Mouse (Mus musculus): ENCODE data around the gene Rab5c. TPM values are rescaled to one million over a fixed set of nuclear protein-coding genes. Genes with fewer than 3 reads are reported as not detected.

Gene Rab5c
- polyA plus RNA-seq, 1 experiment from 2014 or later = 41.6 TPM

- H3K9ac ChIP-seq (ENCODE audit: low read depth, low read length) = no peak overlapping the region
- no peak for ATAC-seq
- H3K9me3 ChIP-seq (ENCODE audit: control insufficient read depth, low read length) = no peaks in the 10 kb centered on the region
- H3K4me3 ChIP-seq (ENCODE audit: low read length) = no peak overlapping the region
- peaks cover 5% of the 10 kb centered on the region for H3K27me3 ChIP-seq (replicated peaks; ENCODE audit: control insufficient read depth, insufficient read depth, low read length)
- H3K27ac ChIP-seq (ENCODE audit: low read length) = no peak overlapping the region
- no peak overlapping the region for H3K4me2 ChIP-seq (ENCODE audit: low read depth, low read length)
- 10% methylated on average over 6 of the region's 6 CpGs for WGBS
- H3K4me1 ChIP-seq (ENCODE audit: control insufficient read depth, insufficient read depth, low read length) = no peaks in the 10 kb centered on the region
- no peaks in the 10 kb centered on the region for H3K36me3 ChIP-seq (ENCODE audit: control insufficient read depth, insufficient read depth, low read length)
Measured at GRCm38 (mm10) chr11:100745085-100745484, 7.1 kb upstream of the Rab5c start.

- Histone ChIP-seq H3K9ac (ENCODE audit: low read depth, low read length) (no peak overlapping the region), H3K4me2 (ENCODE audit: low read depth, low read length) (no peak overlapping the region), H3K9me3 (ENCODE audit: control insufficient read depth, low read length) (no peaks in the 10 kb centered on the region), H3K27ac (ENCODE audit: low read length) (no peak overlapping the region), H3K4me1 (ENCODE audit: control insufficient read depth, insufficient read depth, low read length) (peaks cover 7% of the 10 kb centered on the region), H3K27me3 (replicated peaks; ENCODE audit: control insufficient read depth, insufficient read depth, low read length) (no peaks in the 10 kb centered on the region), H3K4me3 (ENCODE audit: low read length) (no peak overlapping the region), H3K36me3 (ENCODE audit: control insufficient read depth, insufficient read depth, low read length) (no peaks in the 10 kb centered on the region)
- no peak for ATAC-seq
- 71% methylated on average over 6 of the region's 6 CpGs for WGBS
Measured at GRCm38 (mm10) chr11:100741348-100741747, 3.3 kb upstream of the Rab5c start.

- Histone ChIP-seq H3K27ac (ENCODE audit: low read length) (no peak overlapping the region), H3K9ac (ENCODE audit: low read depth, low read length) (no peak overlapping the region), H3K27me3 (replicated peaks; ENCODE audit: control insufficient read depth, insufficient read depth, low read length) (no peaks in the 10 kb centered on the region), H3K4me2 (ENCODE audit: low read depth, low read length) (peak overlapping the region; percentile 81), H3K36me3 (ENCODE audit: control insufficient read depth, insufficient read depth, low read length) (no peaks in the 10 kb centered on the region), H3K9me3 (ENCODE audit: control insufficient read depth, low read length) (no peaks in the 10 kb centered on the region), H3K4me1 (ENCODE audit: control insufficient read depth, insufficient read depth, low read length) (peaks cover 19% of the 10 kb centered on the region), H3K4me3 (ENCODE audit: low read length) (peak overlapping the region; percentile 75)
- no peak for ATAC-seq
- 20% methylated on average over 5 of the region's 5 CpGs for WGBS
Measured at GRCm38 (mm10) chr11:100738749-100739148, 734 bp upstream of the Rab5c start.

- peak overlapping the region; percentile 92 for H3K9ac ChIP-seq (ENCODE audit: low read depth, low read length)
- H3K27me3 ChIP-seq (replicated peaks; ENCODE audit: control insufficient read depth, insufficient read depth, low read length) = no peaks in the 10 kb centered on the region
- peak overlapping the region; percentile 75 for H3K4me3 ChIP-seq (ENCODE audit: low read length)
- no peaks in the 10 kb centered on the region for H3K9me3 ChIP-seq (ENCODE audit: control insufficient read depth, low read length)
- H3K4me1 ChIP-seq (ENCODE audit: control insufficient read depth, insufficient read depth, low read length) = peaks cover 19% of the 10 kb centered on the region
- H3K27ac ChIP-seq (ENCODE audit: low read length) = peak overlapping the region; percentile 66
- under 1% methylated on average over 13 of the region's 13 CpGs for WGBS
- peak overlapping the region; percentile 64 for H3K4me2 ChIP-seq (ENCODE audit: low read depth, low read length)
- H3K36me3 ChIP-seq (ENCODE audit: control insufficient read depth, insufficient read depth, low read length) = no peaks in the 10 kb centered on the region
- ATAC-seq = peak; percentile 10; the same call in 1 of the 2 replicates
Measured at GRCm38 (mm10) chr11:100737105-100737733, 796 bp downstream of the Rab5c start.

GRCm38 (mm10) chr11:100736746-100737080 is 1.3 kb downstream of the Rab5c start:
- Histone ChIP-seq H3K27me3 (replicated peaks; ENCODE audit: control insufficient read depth, insufficient read depth, low read length) (no peaks in the 10 kb centered on the region), H3K9ac (ENCODE audit: low read depth, low read length) (no peak overlapping the region), H3K9me3 (ENCODE audit: control insufficient read depth, low read length) (no peaks in the 10 kb centered on the region), H3K4me1 (ENCODE audit: control insufficient read depth, insufficient read depth, low read length) (peaks cover 19% of the 10 kb centered on the region), H3K27ac (ENCODE audit: low read length) (peak overlapping the region; percentile 66), H3K4me3 (ENCODE audit: low read length) (peak overlapping the region; percentile 75), H3K36me3 (ENCODE audit: control insufficient read depth, insufficient read depth, low read length) (no peaks in the 10 kb centered on the region), H3K4me2 (ENCODE audit: low read depth, low read length) (peak overlapping the region; percentile 64)
- WGBS = 57% methylated on average over 4 of the region's 4 CpGs
- no peak for ATAC-seq

GRCm38 (mm10) chr11:100735954-100736745 is 1.9 kb downstream of the Rab5c start:
- Histone ChIP-seq H3K36me3 (ENCODE audit: control insufficient read depth, insufficient read depth, low read length) (no peaks in the 10 kb centered on the region), H3K4me3 (ENCODE audit: low read length) (peak overlapping the region; percentile 75), H3K27ac (ENCODE audit: low read length) (no peak overlapping the region), H3K4me2 (ENCODE audit: low read depth, low read length) (peak overlapping the region; percentile 64), H3K9me3 (ENCODE audit: control insufficient read depth, low read length) (no peaks in the 10 kb centered on the region), H3K27me3 (replicated peaks; ENCODE audit: control insufficient read depth, insufficient read depth, low read length) (no peaks in the 10 kb centered on the region), H3K4me1 (ENCODE audit: control insufficient read depth, insufficient read depth, low read length) (peaks cover 19% of the 10 kb centered on the region), H3K9ac (ENCODE audit: low read depth, low read length) (peak overlapping the region; percentile 43)
- 69% methylated on average over 14 of the region's 14 CpGs for WGBS
- ATAC-seq = no peak

- Histone ChIP-seq H3K4me3 (ENCODE audit: low read length) (peak overlapping the region; percentile 14), H3K9me3 (ENCODE audit: control insufficient read depth, low read length) (no peaks in the 10 kb centered on the region), H3K36me3 (ENCODE audit: control insufficient read depth, insufficient read depth, low read length) (no peaks in the 10 kb centered on the region), H3K27ac (ENCODE audit: low read length) (no peak overlapping the region), H3K27me3 (replicated peaks; ENCODE audit: control insufficient read depth, insufficient read depth, low read length) (no peaks in the 10 kb centered on the region), H3K9ac (ENCODE audit: low read depth, low read length) (no peak overlapping the region), H3K4me2 (ENCODE audit: low read depth, low read length) (peak overlapping the region; percentile 64), H3K4me1 (ENCODE audit: control insufficient read depth, insufficient read depth, low read length) (peaks cover 19% of the 10 kb centered on the region)
- 85% methylated on average over 9 of the region's 9 CpGs for WGBS
- no peak for ATAC-seq
Measured at GRCm38 (mm10) chr11:100735134-100735865, 2.7 kb downstream of the Rab5c start.

GRCm38 (mm10) chr11:100730477-100731205 is 7.4 kb downstream of the Rab5c start:
- Histone ChIP-seq H3K9ac (ENCODE audit: low read depth, low read length) (no peak overlapping the region), H3K4me1 (ENCODE audit: control insufficient read depth, insufficient read depth, low read length) (peaks cover 5% of the 10 kb centered on the region), H3K27me3 (replicated peaks; ENCODE audit: control insufficient read depth, insufficient read depth, low read length) (no peaks in the 10 kb centered on the region), H3K4me3 (ENCODE audit: low read length) (no peak overlapping the region), H3K36me3 (ENCODE audit: control insufficient read depth, insufficient read depth, low read length) (no peaks in the 10 kb centered on the region), H3K4me2 (ENCODE audit: low read depth, low read length) (no peak overlapping the region), H3K27ac (ENCODE audit: low read length) (no peak overlapping the region), H3K9me3 (ENCODE audit: control insufficient read depth, low read length) (no peaks in the 10 kb centered on the region)
- no peak for ATAC-seq
- WGBS = 84% methylated on average over 6 of the region's 6 CpGs

GRCm38 (mm10) chr11:100729976-100730375 is 8.0 kb downstream of the Rab5c start:
- Histone ChIP-seq H3K9ac (ENCODE audit: low read depth, low read length) (no peak overlapping the region), H3K9me3 (ENCODE audit: control insufficient read depth, low read length) (no peaks in the 10 kb centered on the region), H3K36me3 (ENCODE audit: control insufficient read depth, insufficient read depth, low read length) (no peaks in the 10 kb centered on the region), H3K4me1 (ENCODE audit: control insufficient read depth, insufficient read depth, low read length) (peaks cover 8% of the 10 kb centered on the region), H3K27ac (ENCODE audit: low read length) (no peak overlapping the region), H3K27me3 (replicated peaks; ENCODE audit: control insufficient read depth, insufficient read depth, low read length) (no peaks in the 10 kb centered on the region), H3K4me2 (ENCODE audit: low read depth, low read length) (no peak overlapping the region), H3K4me3 (ENCODE audit: low read length) (no peak overlapping the region)
- no peak for ATAC-seq
- 79% methylated on average over 4 of the region's 4 CpGs for WGBS

Measured in intestine, embryonic 16.5 days (tissue).